Mouse (Mus musculus) small intestine, adult 2 months (tissue): Measurements from ENCODE around the gene Shroom3. TPM values are rescaled to one million over a fixed set of nuclear protein-coding genes. Genes with fewer than 3 reads are reported as not detected.
A peak's percentile ranks its signal among the peaks of the same experiment; 100 is the strongest.

ENCODE experiments used
- H3K27ac ChIP-seq: fragments of 200-500 bp; 2 replicates; pipeline ENCODE4 v1.5.1; 2012; ENCODE audit warnings: low read depth, low read length, control low read depth, inconsistent platforms; ENCODE audit not compliant: insufficient read depth
- H3K27me3 ChIP-seq: fragments of 200-500 bp; 2 replicates; pipeline ENCODE4 v1.6.1; 2012; ENCODE audit warnings: mild to moderate bottlenecking, moderate library complexity, low read length, inconsistent platforms; ENCODE audit not compliant: control insufficient read depth, insufficient read depth
- H3K36me3 ChIP-seq: fragments of 200-500 bp; 2 replicates; pipeline ENCODE4 v1.6.1; 2012; ENCODE audit warnings: mild to moderate bottlenecking, low read length, control low read depth, inconsistent platforms; ENCODE audit not compliant: control insufficient read depth, insufficient read depth
- H3K4me1 ChIP-seq: fragments of 200-500 bp; 2 replicates; pipeline ENCODE4 v1.6.1; 2012; ENCODE audit warnings: low read length, inconsistent platforms, mixed read lengths; ENCODE audit not compliant: control insufficient read depth, insufficient read depth, insufficient read length
- H3K4me3 ChIP-seq: fragments of 200-500 bp; 2 replicates; pipeline ENCODE4 v1.5.1; 2012; ENCODE audit warnings: low read depth, mild to moderate bottlenecking, control low read depth, inconsistent platforms, low read length, moderate library complexity
- CTCF ChIP-seq: fragments of 200-500 bp; IDR thresholded peaks from 2 replicates; pipeline ENCODE4 v1.5.1; 2012; ENCODE audit warnings: low read depth, mild to moderate bottlenecking, control low read depth, inconsistent platforms, low read length, moderate library complexity, mixed read lengths; ENCODE audit not compliant: insufficient replicate concordance, insufficient read length; ENCODE audit errors: extremely low read depth
- POLR2A ChIP-seq: fragments of 200-500 bp; IDR thresholded peaks from 2 replicates; pipeline ENCODE4 v1.6.1; 2012; ENCODE audit warnings: low read depth, mild to moderate bottlenecking, control low read depth, inconsistent platforms, low read length, moderate library complexity
- WGBS: fragments of 180-500 bp; shearing (Covaris S2); methylation state at CpG from one replicate; pipeline ENCODE4 v1.1.7; 2018; 5-methylcytosine and 5-hydroxymethylcytosine counted together
- polyA plus RNA-seq: library from polyadenylated mRNA; depleted of rRNA; stranded (reverse); fragments of >200 nt; gene quantifications from 2 replicates; pipeline ENCODE4 v1.2.3, GENCODE M21; 2012

The Shroom3 gene
- polyA plus RNA-seq, 1 experiment, result 111 TPM

- H3K27me3 ChIP-seq, result no peaks in the 10 kb centered on the region
- peaks cover 49% of the 10 kb centered on the region for H3K36me3 ChIP-seq
- WGBS, result 8% methylated on average over 17 of the region's 17 CpGs
- H3K4me3 ChIP-seq, result peak overlapping the region; percentile 38
- H3K4me1 ChIP-seq, result peaks cover 10% of the 10 kb centered on the region
- H3K27ac ChIP-seq, result peak overlapping the region; percentile 53
- TF ChIP-seq CTCF (no peak), POLR2A (no peak)
These were observed 241.7 kb downstream of the Shroom3 start for GRCm38 (mm10) chr5:92924851-92925477.

GRCm38 (mm10) chr5:92927667-92928066, 244.4 kb downstream of the Shroom3 start:
- H3K27me3 ChIP-seq, result no peaks in the 10 kb centered on the region
- H3K36me3 ChIP-seq, result peaks cover 47% of the 10 kb centered on the region
- TF ChIP-seq POLR2A (no peak), CTCF (no peak)
- H3K27ac ChIP-seq, result no peak overlapping the region
- H3K4me1 ChIP-seq, result peaks cover 14% of the 10 kb centered on the region
- 63% methylated on average over 10 of the region's 10 CpGs for WGBS
- H3K4me3 ChIP-seq, result no peak overlapping the region

DNA sequence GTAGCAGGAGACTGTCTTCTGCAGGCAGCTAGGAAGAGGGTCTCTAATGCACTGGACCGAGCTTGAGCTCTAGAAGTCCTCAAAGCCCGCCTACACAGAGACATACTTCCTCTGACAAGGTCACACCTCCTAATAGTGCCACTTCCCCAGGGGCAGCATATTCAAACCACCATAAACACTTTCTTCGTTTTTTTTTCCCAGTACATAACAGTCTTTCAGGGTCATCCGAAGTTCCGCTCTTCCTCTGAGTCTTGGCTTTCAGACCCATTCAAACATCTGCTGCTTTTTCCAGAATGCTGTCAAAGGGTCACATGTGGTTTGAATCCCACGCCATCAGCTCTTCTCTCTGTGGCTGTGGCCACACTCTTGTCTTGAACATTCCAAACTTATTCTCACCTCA, 247.3 kb downstream of the Shroom3 start:
- H3K36me3 ChIP-seq, result peaks cover 58% of the 10 kb centered on the region
- TF ChIP-seq POLR2A (no peak), CTCF (no peak)
- no peak overlapping the region for H3K27ac ChIP-seq
- WGBS, result 66% methylated on average over 6 of the region's 6 CpGs
- H3K4me1 ChIP-seq, result peaks cover 9% of the 10 kb centered on the region
- no peaks in the 10 kb centered on the region for H3K27me3 ChIP-seq
- H3K4me3 ChIP-seq, result no peak overlapping the region

GRCm38 (mm10) chr5:92931298-92931697, 248.1 kb downstream of the Shroom3 start:
- 68% methylated on average over 16 of the region's 16 CpGs for WGBS

DNA sequence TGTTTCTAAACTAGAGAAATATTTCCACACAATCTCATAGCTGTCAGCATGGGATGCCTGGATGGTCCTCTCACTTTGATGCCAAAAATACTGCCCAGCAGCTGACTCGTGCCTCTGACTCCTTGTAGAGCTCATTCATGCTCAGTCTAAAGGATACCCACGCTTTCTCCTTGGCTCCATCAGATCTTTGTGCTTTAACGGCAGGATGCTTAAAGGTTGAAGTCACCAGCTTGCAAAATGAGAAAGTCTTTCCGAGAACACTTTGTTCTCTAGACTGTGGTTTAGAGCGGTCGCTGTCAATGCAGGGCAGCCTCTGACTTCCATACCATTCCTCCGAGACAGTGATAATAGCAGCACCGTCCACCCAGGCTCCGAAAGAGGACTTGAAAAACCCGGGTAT, 249.8 kb downstream of the Shroom3 start:
- TF ChIP-seq POLR2A (no peak), CTCF (no peak)
- no peaks in the 10 kb centered on the region for H3K27me3 ChIP-seq
- H3K27ac ChIP-seq, result peak overlapping the region; percentile 54
- peaks cover 9% of the 10 kb centered on the region for H3K4me1 ChIP-seq
- 73% methylated on average over 10 of the region's 10 CpGs for WGBS
- H3K36me3 ChIP-seq, result peaks cover 53% of the 10 kb centered on the region
- H3K4me3 ChIP-seq, result no peak overlapping the region

More at GRCm38 (mm10) chr5:92931298-92931697, 248.1 kb downstream of the Shroom3 start:
- H3K4me3 ChIP-seq, result no peak overlapping the region
- H3K36me3 ChIP-seq, result peaks cover 62% of the 10 kb centered on the region
- TF ChIP-seq CTCF (no peak), POLR2A (no peak)
- no peaks in the 10 kb centered on the region for H3K27me3 ChIP-seq
- peak overlapping the region; percentile 54 for H3K27ac ChIP-seq
- peaks cover 9% of the 10 kb centered on the region for H3K4me1 ChIP-seq

DNA sequence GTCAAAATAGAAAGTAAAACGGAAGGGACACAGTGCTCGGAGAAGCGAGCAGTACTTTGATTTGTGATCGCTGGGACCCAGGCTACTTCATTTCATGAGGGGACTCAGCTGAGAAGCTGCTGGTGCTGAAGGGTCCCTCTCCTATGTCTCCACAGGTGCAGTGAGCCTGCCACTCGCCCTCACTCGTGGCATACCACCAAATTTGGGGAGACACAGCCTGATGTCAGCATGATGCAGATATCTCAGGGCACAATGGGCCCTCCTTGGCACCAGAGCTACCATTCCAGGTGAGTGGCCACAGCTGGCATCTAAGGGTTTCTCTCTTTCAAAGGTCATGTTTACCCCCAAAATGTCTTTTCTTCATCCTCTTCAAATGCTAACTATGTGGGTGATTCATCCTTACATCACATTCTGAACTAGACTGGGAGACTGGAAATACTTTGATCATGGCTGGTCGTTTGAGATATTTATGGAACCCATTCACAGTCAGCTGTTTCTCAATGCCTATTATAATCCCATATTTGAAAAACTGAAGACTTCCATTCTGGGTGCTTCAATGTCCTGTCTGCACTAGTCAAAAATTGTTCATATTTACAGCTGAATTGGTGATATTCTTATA, 250.5 kb downstream of the Shroom3 start:
- no peaks in the 10 kb centered on the region for H3K27me3 ChIP-seq
- 66% methylated on average over 7 of the region's 7 CpGs for WGBS

GRCm38 (mm10) chr5:92934269-92934939, 251.2 kb downstream of the Shroom3 start:
- Histone ChIP-seq H3K36me3 (peaks cover 55% of the 10 kb centered on the region), H3K27ac (no peak overlapping the region), H3K27me3 (no peaks in the 10 kb centered on the region), H3K4me3 (no peak overlapping the region), H3K4me1 (peaks cover 9% of the 10 kb centered on the region)
- WGBS, result 75% methylated on average over 7 of the region's 7 CpGs
- TF ChIP-seq CTCF (no peak), POLR2A (no peak)

More for the DNA sequence above, 250.5 kb downstream of the Shroom3 start:
- H3K4me3 ChIP-seq, result no peak overlapping the region
- TF ChIP-seq POLR2A (no peak), CTCF (no peak)
- 0 out of 2 replicates have a peak overlapping the region, but pooled peaks have one; percentile 38 for H3K27ac ChIP-seq
- peaks cover 53% of the 10 kb centered on the region for H3K36me3 ChIP-seq
- peaks cover 9% of the 10 kb centered on the region for H3K4me1 ChIP-seq
